Mouse (Mus musculus) olfactory bulb, adult 2 months (tissue): ENCODE data around the gene Actn3.

Experiments
- CTCF ChIP-seq: fragments of 200-500 bp; IDR thresholded peaks from 2 replicates; pipeline ENCODE4 v1.5.1; 2012; ENCODE audit warnings: low read depth, mild to moderate bottlenecking, low read length, moderate library complexity; ENCODE audit not compliant: insufficient read depth
- POLR2A ChIP-seq: fragments of 200-500 bp; IDR thresholded peaks from 2 replicates; pipeline ENCODE4 v1.6.1; 2012; ENCODE audit warnings: mild to moderate bottlenecking, low read depth, low read length, moderate library complexity; ENCODE audit not compliant: insufficient read depth

DNA sequence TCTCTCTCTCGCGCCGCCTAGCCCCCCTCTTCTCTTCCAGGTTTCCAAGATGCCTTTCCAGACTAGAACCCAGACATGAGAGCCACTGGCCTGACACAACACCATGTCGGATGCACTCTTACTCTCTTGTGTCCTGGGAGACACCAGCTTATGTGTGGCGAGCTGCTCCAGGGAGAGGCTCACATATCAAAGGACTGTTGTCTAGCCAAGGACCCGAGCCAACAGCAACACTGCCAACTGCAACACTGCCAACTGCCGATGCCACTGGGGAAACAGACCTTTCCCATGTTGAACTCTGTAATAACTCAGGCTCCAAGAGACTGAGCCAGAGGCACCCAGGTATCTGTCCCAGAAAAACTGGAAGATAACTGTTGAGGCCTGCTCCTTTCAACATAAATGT is 48.6 kb downstream of the Actn3 start:
- no peak for TF ChIP-seq CTCF
- TF ChIP-seq POLR2A, result no peak
